Mouse (Mus musculus) kidney, postnatal 10 days (tissue): Measurements from ENCODE around the gene Gspt2.
"Not testable (repeated sequence)": the region's sequence is repeated elsewhere in the genome, so short reads cannot be mapped to it uniquely, and the experiment has no call there.

ENCODE experiments used
- DNase-seq: peaks from one replicate; pipeline ENCODE4 v3.0.0; 2021; ENCODE audit warnings: mixed read lengths

Gene Gspt2

GRCm38 (mm10) chrX:94635961-94636563, at the start of gene Gspt2:
Gene Gspt2, plus strand, starts transcription at chrX:94636069.
- peak; percentile 50 for DNase-seq

DNA sequence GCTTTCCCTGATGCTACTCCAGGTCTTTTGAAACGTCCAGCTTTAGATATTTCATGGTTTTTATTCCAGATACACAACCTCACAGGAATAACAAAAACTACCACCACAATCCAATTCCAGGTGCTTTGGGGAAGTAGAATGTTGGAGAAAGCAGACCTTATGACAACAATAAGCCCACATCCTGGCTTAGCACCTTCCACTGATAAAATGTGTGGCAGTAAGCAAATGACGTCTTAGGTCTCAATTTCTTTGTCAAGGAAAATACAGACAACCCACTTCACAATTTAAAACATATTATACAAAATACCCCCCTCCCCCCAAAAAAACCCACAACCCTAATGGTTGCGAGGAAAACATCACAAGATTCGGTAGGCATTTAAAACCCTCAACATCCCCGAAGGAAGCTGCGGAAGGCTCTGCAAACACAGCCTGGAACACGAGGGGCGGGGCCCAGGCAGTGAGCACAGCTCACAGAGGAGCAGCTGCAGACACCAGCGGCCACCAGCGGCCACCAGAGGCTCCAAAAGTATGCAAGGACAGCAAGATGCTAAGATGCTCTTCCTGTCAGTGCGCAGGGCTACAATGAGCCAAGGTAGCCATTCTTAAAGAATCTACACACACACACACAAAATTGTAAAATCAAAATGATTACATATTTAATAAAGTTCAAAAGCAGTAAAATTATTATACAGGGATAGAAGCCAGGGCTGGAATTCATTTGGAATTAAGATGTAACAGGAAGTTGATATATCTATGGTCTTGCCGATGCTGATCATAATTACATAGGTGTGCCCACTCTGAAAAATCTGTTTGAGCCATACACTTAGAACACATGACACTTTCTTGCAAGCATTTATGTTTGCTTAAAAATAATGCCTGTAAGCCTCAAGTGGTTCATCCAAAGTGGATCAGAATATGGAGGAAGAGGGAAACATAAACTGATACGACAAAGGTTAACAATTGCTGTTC, 10.8 kb upstream of the Gspt2 start:
- peak; percentile 66 for DNase-seq

- DNase-seq, result no peak
Observed at GRCm38 (mm10) chrX:94636911-94637310, 1.0 kb downstream of the Gspt2 start.

GRCm38 (mm10) chrX:94648541-94648940, 12.7 kb downstream of the Gspt2 start:
- no peak for DNase-seq

GRCm38 (mm10) chrX:94657734-94658133, 21.9 kb downstream of the Gspt2 start:
- no peak for DNase-seq

GRCm38 (mm10) chrX:94670814-94671213, 34.9 kb downstream of the Gspt2 start:
- DNase-seq, result no peak

DNA sequence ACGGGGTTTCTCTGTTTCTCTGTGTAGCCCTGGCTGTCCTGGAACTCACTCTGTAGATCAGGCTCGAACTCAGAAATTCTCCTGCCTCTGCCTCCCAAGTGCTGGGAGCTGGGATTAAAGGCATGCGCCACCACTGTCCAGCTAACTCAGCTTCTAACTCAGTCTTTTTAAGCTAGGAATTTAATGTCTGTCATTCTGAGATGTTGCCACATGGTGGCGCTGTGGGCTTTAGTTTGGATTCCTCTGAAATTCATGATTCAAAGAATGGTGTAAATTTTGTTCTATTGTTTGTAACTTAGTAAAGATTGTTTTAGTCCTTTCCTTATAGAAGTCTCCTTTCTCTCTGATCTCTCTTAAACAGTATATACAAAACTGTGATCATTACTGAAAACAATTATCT, 39.1 kb downstream of the Gspt2 start:
- DNase-seq, result peak; percentile 63

- DNase-seq, result not testable (repeated sequence)
Observed at GRCm38 (mm10) chrX:94681581-94681980, 45.7 kb downstream of the Gspt2 start.

DNA sequence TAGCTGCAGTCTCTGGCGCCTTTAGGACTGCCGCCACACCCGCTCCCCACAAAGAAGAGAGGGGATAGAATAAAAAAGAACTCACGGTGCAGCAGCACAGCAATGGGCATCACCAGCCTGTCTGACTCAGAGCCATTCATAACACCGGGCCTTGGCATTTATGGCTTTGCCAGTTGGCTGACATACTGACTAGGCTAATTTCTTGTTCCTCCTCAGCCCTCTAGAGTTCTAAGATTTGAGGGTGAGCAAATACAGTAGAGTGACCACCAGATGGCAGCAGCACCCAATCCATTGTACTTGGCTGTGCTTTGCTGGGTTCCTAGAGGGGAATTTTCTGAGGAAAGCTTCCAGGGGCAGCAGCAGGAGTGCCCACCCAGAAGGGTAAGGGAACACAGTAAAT, 53.7 kb downstream of the Gspt2 start:
- not testable (repeated sequence) for DNase-seq
